Comparison of ENCODE assay signal across 28 mouse cellular contexts in the genomic region with DNA sequence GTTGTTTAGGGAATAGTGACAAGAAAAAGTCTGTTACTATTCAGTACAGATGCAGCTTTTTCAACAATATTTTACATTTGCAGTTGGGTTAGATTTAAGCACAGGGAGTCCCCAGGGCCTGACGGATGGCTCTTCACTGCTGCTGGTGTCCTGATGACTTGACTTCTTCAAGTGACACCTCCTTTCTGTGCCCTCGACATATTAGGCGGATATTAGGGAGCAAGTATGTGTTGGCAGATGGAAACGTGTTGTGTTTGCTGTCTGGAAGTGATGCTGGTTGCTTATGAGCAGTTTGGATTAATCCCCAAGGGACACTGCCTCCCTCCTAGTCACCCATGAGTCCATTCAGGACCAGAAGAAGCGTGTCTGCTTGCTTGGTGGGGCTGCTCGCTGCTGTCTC. TPM values are rescaled to one million over a fixed set of nuclear protein-coding genes. Genes with fewer than 3 reads are reported as not detected.
A peak's percentile ranks its signal among the peaks of the same experiment; 100 is the strongest.
DNase-seq lines count a peak whose midpoint lies in the region; ATAC-seq and TF ChIP-seq lines count a peak whose summit lies in the region.
"Had no signal": no experiment of that assay in that cellular context is flagged by ENCODE, and none has a peak within 500 bp of the region (broad histone marks: within the 10 kb centered on the region; RNA-seq: fewer than 3 reads in every experiment).

No protein-coding gene starts in this region.

- TF ChIP-seq EP300 in lung, postnatal 0 days (IDR thresholded peaks at IDR 0.05) = no peak

- no peak for TF ChIP-seq POLR2A in lung, adult 2 months (IDR thresholded peaks at IDR 0.05; ENCODE audit: borderline replicate concordance, extremely low read depth, low read depth, low read length)

- TF ChIP-seq CTCF in lung, postnatal 0 days (IDR thresholded peaks at IDR 0.05) = no peak
- no peak for TF ChIP-seq CTCF in lung, adult 2 months (IDR thresholded peaks at IDR 0.05; ENCODE audit: insufficient read depth, low read length)

- peaks cover 56% of the 10 kb centered on the region for H3K36me3 ChIP-seq in heart, embryonic 12.5 days
- 0 out of 2 replicates have a peak, but pooled peaks cover 5% of the 10 kb centered on the region for H3K36me3 ChIP-seq in lung, embryonic 15.5 days
- no peaks in the 10 kb centered on the region for H3K36me3 ChIP-seq in lung, postnatal 0 days (ENCODE audit: insufficient read depth, low read length)
- H3K36me3 ChIP-seq: G1E had no signal

- H3K4me1 ChIP-seq in heart, embryonic 12.5 days (replicated peaks) = peaks cover 9% of the 10 kb centered on the region
- 0 out of 2 replicates have a peak, but pooled peaks cover 3% of the 10 kb centered on the region for H3K4me1 ChIP-seq in lung, embryonic 15.5 days
- no peaks in the 10 kb centered on the region for H3K4me1 ChIP-seq in lung, postnatal 0 days (ENCODE audit: insufficient read depth, low read depth, low read length)
- no peaks in the 10 kb centered on the region for H3K4me1 ChIP-seq in lung, adult 2 months (ENCODE audit: control insufficient read depth, insufficient read depth, low read length)
- H3K4me1 ChIP-seq: embryonic facial prominence, embryonic 13.5 days; embryonic facial prominence, embryonic 15.5 days; forebrain, embryonic 12.5 days had no signal

- H3K27me3 ChIP-seq in heart, embryonic 12.5 days (replicated peaks) = no peaks in the 10 kb centered on the region
- H3K27me3 ChIP-seq in lung, embryonic 15.5 days = no peaks in the 10 kb centered on the region
- no peaks in the 10 kb centered on the region for H3K27me3 ChIP-seq in lung, postnatal 0 days (replicated peaks; ENCODE audit: insufficient read depth, low read length)
- H3K27me3 ChIP-seq: CH12.LX; embryonic facial prominence, embryonic 13.5 days; embryonic facial prominence, embryonic 15.5 days; forebrain, embryonic 12.5 days; Patski had no signal

- H3K9ac ChIP-seq in heart, embryonic 12.5 days = no peak overlapping the region
- H3K9ac ChIP-seq in lung, embryonic 15.5 days = no peak overlapping the region
- no peak overlapping the region for H3K9ac ChIP-seq in lung, postnatal 0 days (replicated peaks; ENCODE audit: low read depth)
- H3K9ac ChIP-seq: embryonic facial prominence, embryonic 13.5 days; embryonic facial prominence, embryonic 15.5 days; forebrain, embryonic 12.5 days had no signal

- 69% methylated on average over 6 of the region's 6 CpGs for WGBS in heart, embryonic 12.5 days
- 44% methylated on average over 6 of the region's 6 CpGs for WGBS in lung, embryonic 15.5 days
- WGBS in lung, postnatal 0 days = 57% methylated on average over 6 of the region's 6 CpGs
- WGBS in lung, adult 2 months = 70% methylated on average over 6 of the region's 6 CpGs

- no peak for ATAC-seq in heart, embryonic 12.5 days (ENCODE audit: insufficient number of reproducible peaks, low FRiP score)
- peak; percentile 73; the same call in 1 of the 2 replicates for ATAC-seq in lung, embryonic 15.5 days (ENCODE audit: borderline replicate concordance, extremely low read depth, low FRiP score, low TSS enrichment)
- ATAC-seq in lung, postnatal 0 days = peak; percentile 62
- ATAC-seq: activated CD4-positive, CD25-positive, alpha-beta regulatory T cell, adult 4 months; CD4-positive, CD25-positive, alpha-beta regulatory T cell, adult 4 months; forebrain, embryonic 14.5 days; Patski had no signal

- no peak overlapping the region for H3K27ac ChIP-seq in heart, embryonic 12.5 days (ENCODE audit: poor library complexity, severe bottlenecking)
- no peak overlapping the region for H3K27ac ChIP-seq in lung, embryonic 15.5 days
- H3K27ac ChIP-seq in lung, postnatal 0 days (ENCODE audit: low read length) = no peak overlapping the region
- H3K27ac ChIP-seq: embryonic facial prominence, embryonic 13.5 days; embryonic facial prominence, embryonic 15.5 days; forebrain, embryonic 10.5 days; forebrain, embryonic 12.5 days had no signal

- H3K4me3 ChIP-seq in heart, embryonic 12.5 days = no peak overlapping the region
- H3K4me3 ChIP-seq in lung, embryonic 15.5 days = no peak overlapping the region
- H3K4me3 ChIP-seq in lung, postnatal 0 days (ENCODE audit: low read depth, low read length) = no peak overlapping the region
- H3K4me3 ChIP-seq in lung, adult 2 months (replicated peaks; ENCODE audit: extremely low read depth, low read depth, low read length) = no peak overlapping the region
- H3K4me3 ChIP-seq: embryonic facial prominence, embryonic 13.5 days; embryonic facial prominence, embryonic 15.5 days; erythroblast, embryonic 14.5 days; forebrain, embryonic 10.5 days; forebrain, embryonic 12.5 days had no signal

- H3K4me2 ChIP-seq in heart, embryonic 12.5 days = no peak overlapping the region
- H3K4me2 ChIP-seq in lung, embryonic 15.5 days = no peak overlapping the region
- H3K4me2 ChIP-seq in lung, postnatal 0 days (replicated peaks; ENCODE audit: low read depth, low read length) = no peak overlapping the region
- H3K4me2 ChIP-seq: embryonic facial prominence, embryonic 13.5 days; embryonic facial prominence, embryonic 15.5 days; forebrain, embryonic 12.5 days had no signal

- H3K9me3 ChIP-seq in heart, embryonic 12.5 days (replicated peaks) = peaks cover 8% of the 10 kb centered on the region; the same call in 1 of the 2 replicates
- H3K9me3 ChIP-seq in lung, embryonic 15.5 days = no peaks in the 10 kb centered on the region
- 0 out of 2 replicates have a peak, but pooled peaks cover 3% of the 10 kb centered on the region for H3K9me3 ChIP-seq in lung, postnatal 0 days (ENCODE audit: low read length)
- H3K9me3 ChIP-seq: embryonic facial prominence, embryonic 13.5 days; embryonic facial prominence, embryonic 15.5 days; forebrain, embryonic 10.5 days; forebrain, embryonic 12.5 days had no signal

- peak; percentile 50 for DNase-seq in heart, adult 11 months
- DNase-seq in lung, adult 18-20 months = no peak
- DNase-seq in lung, postnatal 0 days (ENCODE audit: low spot score) = peak; percentile 63
- no peak for DNase-seq in lung, adult 2 months
- peak; percentile 59 for DNase-seq in lung, postnatal 10 days
- no peak for DNase-seq in layer of hippocampus, postnatal 14 days (ENCODE audit: low spot score in 2 of 2)
- DNase-seq: adrenal gland, adult 8-10 months; adrenal gland, postnatal 14 days; adrenal gland, postnatal 36 days; B cell, adult 2 months; cerebellum, adult 2 months; cerebellum, adult 9-10 months; cerebellum, postnatal 14 days; cerebellum, postnatal 36 days; embryo, embryonic 11 days had no signal

RNA-seq across cellular contexts. Expression of gene Sirpa, which starts 21.3 kb away (rescaled TPM):
- polyA plus RNA-seq in heart, embryonic 12.5 days (2016; fragmentation: Nextera tagmentation; extraction: Ambion mirVana) = 14.4 and 18.6 TPM in 2 replicates
- polyA plus RNA-seq in lung, embryonic 15.5 days (2015; fragmentation: Nextera tagmentation; extraction: Ambion mirVana) = 18.4 and 20.6 TPM in 2 replicates
- 30.1 and 35.4 TPM in 2 replicates for polyA plus RNA-seq in lung, postnatal 0 days (2015; fragmentation: Nextera tagmentation; extraction: Ambion mirVana)
- 78.2 and 94.2 TPM in 2 replicates for polyA plus RNA-seq in lung, adult 2 months (2012; rRNA removed)
- total RNA-seq in layer of hippocampus, postnatal 14 days (2021) = 100 to 1,000 TPM; 255 to 279 TPM
- polyA plus RNA-seq: G1E had no signal

Comparison
In these comparisons a context has a peak if more than half of its experiments do, and no peak if none do; other contexts are left out.
1. DNase-seq: peak in heart, adult 11 months (single experiment), lung, postnatal 0 days (single experiment) and lung, postnatal 10 days (single experiment); none in lung, adult 18-20 months (0 of 2), lung, adult 2 months (single experiment) and layer of hippocampus, postnatal 14 days (0 of 2).